Mouse (Mus musculus) heart, embryonic 11.5 days (tissue): ENCODE data around the gene Pcsk5. TPM values are rescaled to one million over a fixed set of nuclear protein-coding genes. Genes with fewer than 3 reads are reported as not detected.

ENCODE experiments used
- ATAC-seq: fragments of 200-750 bp; cut with Nextera tagmentation; replicated peaks from 2 replicates; pipeline ENCODE4 v1.8.0; 2017; ENCODE audit warnings: moderate library complexity; ENCODE audit not compliant: insufficient number of reproducible peaks, low FRiP score, low TSS enrichment
- H3K27ac ChIP-seq: fragments of 300-500 bp; sonication (generic); 2 replicates; pipeline ENCODE4 v1.5.1; 2014; ENCODE audit warnings: mild to moderate bottlenecking, low read depth, low read length
- H3K27me3 ChIP-seq: fragments of 300-500 bp; sonication (generic); 2 replicates; pipeline ENCODE4 v1.6.1; 2014; ENCODE audit warnings: mild to moderate bottlenecking, low read length, mixed read lengths; ENCODE audit not compliant: control insufficient read depth, insufficient read depth
- H3K36me3 ChIP-seq: fragments of 300-500 bp; sonication (generic); 2 replicates; pipeline ENCODE4 v1.6.1; 2014; ENCODE audit warnings: mild to moderate bottlenecking, low read length, moderate library complexity, mixed read lengths; ENCODE audit not compliant: control insufficient read depth, insufficient read depth
- H3K4me1 ChIP-seq: fragments of 300-500 bp; sonication (generic); 2 replicates; pipeline ENCODE4 v1.6.1; 2014; ENCODE audit warnings: low read length; ENCODE audit not compliant: control insufficient read depth, insufficient read depth
- H3K4me2 ChIP-seq: fragments of 300-500 bp; sonication (generic); 2 replicates; pipeline ENCODE4 v1.6.1; 2014; ENCODE audit warnings: mild to moderate bottlenecking, moderate library complexity
- H3K4me3 ChIP-seq: fragments of 300-500 bp; sonication (generic); 2 replicates; pipeline ENCODE4 v1.5.1; 2014; ENCODE audit warnings: low read depth, low read length
- H3K9ac ChIP-seq: fragments of 300-500 bp; sonication (generic); 2 replicates; pipeline ENCODE4 v1.6.1; 2014; ENCODE audit warnings: mild to moderate bottlenecking, low read depth, low read length, moderate library complexity
- H3K9me3 ChIP-seq: fragments of 300-500 bp; sonication (generic); replicated peaks from 2 replicates; pipeline ENCODE4 v1.6.1; 2016; ENCODE audit warnings: low read length; ENCODE audit not compliant: control insufficient read depth
- WGBS: fragments of 180-500 bp; shearing (Covaris S2); extraction: QIAGEN DNeasy Blood & Tissue Kit; methylation state at CpG from one replicate; pipeline ENCODE4 v1.1.7; 2014; ENCODE audit not compliant: insufficient replicate concordance; 5-methylcytosine and 5-hydroxymethylcytosine counted together
- polyA plus RNA-seq: library from polyadenylated mRNA; unstranded; fragments of >200 nt; fragmentation: Nextera tagmentation; extraction: Ambion mirVana; gene quantifications from 2 replicates; pipeline ENCODE4 v1.2.1, GENCODE M21; 2014

The Pcsk5 gene
- polyA plus RNA-seq, 1 experiment from 2014 or later, result 22.4 TPM

GRCm38 (mm10) chr19:17820046-17820445 is 17.4 kb downstream of the Pcsk5 start:
- 92% methylated on average over 2 of the region's 2 CpGs for WGBS
- Histone ChIP-seq H3K4me1 (no peaks in the 10 kb centered on the region), H3K9ac (no peak overlapping the region), H3K36me3 (no peaks in the 10 kb centered on the region), H3K4me3 (no peak overlapping the region), H3K4me2 (no peak overlapping the region), H3K9me3 (no peaks in the 10 kb centered on the region), H3K27ac (no peak overlapping the region), H3K27me3 (no peaks in the 10 kb centered on the region)
- ATAC-seq, result no peak

GRCm38 (mm10) chr19:17819081-17819480 is 18.4 kb downstream of the Pcsk5 start:
- Histone ChIP-seq H3K9ac (no peak overlapping the region), H3K9me3 (no peaks in the 10 kb centered on the region), H3K27ac (no peak overlapping the region), H3K36me3 (no peaks in the 10 kb centered on the region), H3K27me3 (no peaks in the 10 kb centered on the region), H3K4me2 (no peak overlapping the region), H3K4me3 (no peak overlapping the region), H3K4me1 (no peaks in the 10 kb centered on the region)
- whole genome bisulfite sequencing, result 79% methylated on average over 5 of the region's 5 CpGs
- ATAC-seq, result no peak

GRCm38 (mm10) chr19:17815062-17815461 is 22.4 kb downstream of the Pcsk5 start:
- Histone ChIP-seq H3K36me3 (no peaks in the 10 kb centered on the region), H3K9me3 (no peaks in the 10 kb centered on the region), H3K9ac (no peak overlapping the region), H3K4me2 (no peak overlapping the region), H3K27me3 (no peaks in the 10 kb centered on the region), H3K4me3 (no peak overlapping the region), H3K4me1 (no peaks in the 10 kb centered on the region), H3K27ac (no peak overlapping the region)
- no peak for ATAC-seq
- 91% methylated on average over 3 of the region's 3 CpGs for WGBS

DNA sequence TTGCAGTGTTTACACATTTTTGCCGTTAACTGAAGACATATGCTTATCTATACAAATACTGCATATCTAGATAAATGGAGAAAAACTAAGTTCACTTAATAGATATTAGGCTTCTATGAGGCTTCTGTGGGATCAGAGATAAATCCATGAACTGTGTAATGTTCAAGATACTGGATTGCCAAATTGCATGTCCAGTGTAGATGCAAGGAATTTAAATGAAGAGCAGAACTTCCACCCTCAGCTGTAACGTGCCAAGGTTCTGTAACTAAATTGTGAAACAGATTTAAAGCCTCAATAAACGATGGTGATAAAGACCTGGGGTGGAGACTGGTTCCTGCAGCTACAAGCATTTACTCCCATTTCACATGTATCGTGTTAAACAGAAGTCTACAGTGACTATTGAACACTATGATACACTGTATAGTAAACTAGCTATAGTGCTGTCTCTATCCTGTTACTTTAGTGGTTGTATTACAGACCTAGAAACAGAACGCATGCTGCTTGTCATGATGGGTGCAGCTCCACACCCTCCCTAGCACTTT is 23.9 kb downstream of the Pcsk5 start:
- WGBS, result 69% methylated on average over 5 of the region's 5 CpGs
- no peak overlapping the region for H3K27ac ChIP-seq
- no peaks in the 10 kb centered on the region for H3K4me1 ChIP-seq
- no peaks in the 10 kb centered on the region for H3K27me3 ChIP-seq
- ATAC-seq, result no peak
- no peak overlapping the region for H3K4me3 ChIP-seq
- no peak overlapping the region for H3K4me2 ChIP-seq
- H3K9me3 ChIP-seq, result no peaks in the 10 kb centered on the region
- no peaks in the 10 kb centered on the region for H3K36me3 ChIP-seq
- no peak overlapping the region for H3K9ac ChIP-seq

DNA sequence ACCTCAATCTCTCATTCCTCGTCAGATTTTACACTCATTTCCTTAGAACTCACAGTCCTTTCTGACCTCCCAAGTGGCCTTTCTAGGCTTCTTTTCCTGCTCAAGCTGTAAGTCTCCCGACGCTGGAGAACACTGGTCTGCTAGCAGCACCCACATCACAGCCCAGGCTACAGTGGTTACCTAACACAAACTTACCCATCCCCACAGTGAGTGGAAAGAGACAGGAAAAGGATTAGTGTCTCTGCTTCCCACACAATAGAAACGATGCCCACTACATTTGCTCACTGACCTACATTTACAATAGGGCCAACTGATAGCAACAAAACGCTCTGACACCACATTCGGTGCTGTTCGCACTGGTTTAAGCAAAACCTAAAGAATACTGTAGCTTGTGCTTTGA is 24.8 kb downstream of the Pcsk5 start:
- Histone ChIP-seq H3K27ac (no peak overlapping the region), H3K36me3 (no peaks in the 10 kb centered on the region), H3K9me3 (no peaks in the 10 kb centered on the region), H3K4me2 (no peak overlapping the region), H3K27me3 (no peaks in the 10 kb centered on the region), H3K4me3 (no peak overlapping the region), H3K9ac (no peak overlapping the region), H3K4me1 (no peaks in the 10 kb centered on the region)
- 64% methylated on average over 7 of the region's 7 CpGs for WGBS
- no peak for ATAC-seq

DNA sequence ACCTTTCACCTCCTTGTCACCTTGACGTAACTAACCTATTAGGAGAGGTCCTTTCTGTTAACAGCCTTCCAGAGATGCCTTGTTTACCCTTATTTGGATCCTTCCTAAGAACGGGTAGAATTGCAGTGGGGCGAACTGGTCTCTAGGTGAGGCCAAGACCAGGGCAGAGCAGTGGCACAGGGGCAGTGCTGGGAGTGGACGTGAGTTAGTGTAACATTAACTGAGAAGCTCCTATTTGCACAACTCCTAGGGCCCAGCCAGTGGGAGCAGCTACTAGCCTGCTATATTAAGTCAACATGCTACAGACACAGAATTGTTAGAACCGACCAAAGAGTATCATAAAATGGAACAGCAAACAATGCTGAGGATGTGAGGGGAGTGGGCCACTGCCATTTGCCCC is 30.8 kb downstream of the Pcsk5 start:
- 77% methylated on average over 5 of the region's 5 CpGs for WGBS
- H3K4me1 ChIP-seq, result no peaks in the 10 kb centered on the region
- H3K36me3 ChIP-seq, result no peaks in the 10 kb centered on the region
- H3K9ac ChIP-seq, result no peak overlapping the region
- no peak overlapping the region for H3K4me3 ChIP-seq
- H3K9me3 ChIP-seq, result no peaks in the 10 kb centered on the region
- H3K27me3 ChIP-seq, result no peaks in the 10 kb centered on the region
- H3K27ac ChIP-seq, result no peak overlapping the region
- no peak for ATAC-seq
- no peak overlapping the region for H3K4me2 ChIP-seq

- 64% methylated on average over 1 of the region's 1 CpGs for WGBS
- Histone ChIP-seq H3K9ac (no peak overlapping the region), H3K4me3 (no peak overlapping the region), H3K36me3 (no peaks in the 10 kb centered on the region), H3K4me1 (no peaks in the 10 kb centered on the region), H3K4me2 (no peak overlapping the region), H3K27ac (no peak overlapping the region), H3K27me3 (no peaks in the 10 kb centered on the region), H3K9me3 (no peaks in the 10 kb centered on the region)
- no peak for ATAC-seq
Measured at GRCm38 (mm10) chr19:17800798-17801197, 36.6 kb downstream of the Pcsk5 start.

DNA sequence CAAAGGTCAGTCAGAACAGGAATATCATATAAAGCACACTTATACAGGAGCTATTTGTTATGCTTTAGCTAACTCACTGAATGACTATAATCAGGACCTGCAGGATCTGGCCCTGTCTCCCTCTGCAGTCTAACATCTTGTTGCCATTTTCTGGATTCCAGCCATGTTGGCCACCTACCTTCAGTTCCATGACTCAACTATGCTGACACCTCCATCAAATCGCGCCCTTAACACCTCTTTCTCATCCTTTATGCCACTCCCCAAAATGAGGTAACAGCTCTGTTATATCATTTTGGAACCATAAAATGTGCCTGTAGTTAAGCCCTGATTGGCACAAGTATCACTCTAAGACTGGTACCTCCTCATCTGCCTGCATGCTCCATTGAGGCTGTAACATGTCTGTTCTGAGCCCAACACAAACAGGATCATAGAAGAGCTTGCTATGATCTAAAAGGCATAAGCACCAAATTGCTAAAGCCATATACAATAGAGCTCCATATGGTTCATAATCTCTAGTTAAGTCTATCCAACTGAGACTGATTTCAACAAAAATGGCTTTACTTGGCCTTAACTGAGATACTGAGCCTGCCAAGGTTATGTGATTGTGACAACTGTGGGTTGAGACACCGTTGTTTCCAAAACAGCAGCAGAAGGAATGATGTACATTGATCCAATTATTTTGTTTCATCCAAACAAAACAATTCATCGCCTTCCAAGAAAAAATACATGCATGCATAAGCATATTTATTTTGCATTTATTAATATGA is 37.8 kb downstream of the Pcsk5 start:
- no peaks in the 10 kb centered on the region for H3K9me3 ChIP-seq
- 89% methylated on average over 4 of the region's 4 CpGs for WGBS
- H3K27ac ChIP-seq, result no peak overlapping the region
- no peaks in the 10 kb centered on the region for H3K36me3 ChIP-seq
- no peaks in the 10 kb centered on the region for H3K27me3 ChIP-seq
- H3K4me1 ChIP-seq, result no peaks in the 10 kb centered on the region
- no peak overlapping the region for H3K4me3 ChIP-seq
- no peak overlapping the region for H3K4me2 ChIP-seq
- no peak for ATAC-seq
- no peak overlapping the region for H3K9ac ChIP-seq

- H3K4me3 ChIP-seq, result no peak overlapping the region
- no peak overlapping the region for H3K27ac ChIP-seq
- H3K4me2 ChIP-seq, result no peak overlapping the region
- 81% methylated on average over 4 of the region's 4 CpGs for WGBS
- H3K4me1 ChIP-seq, result no peaks in the 10 kb centered on the region
- no peak for ATAC-seq
- no peaks in the 10 kb centered on the region for H3K36me3 ChIP-seq
- no peaks in the 10 kb centered on the region for H3K27me3 ChIP-seq
- no peaks in the 10 kb centered on the region for H3K9me3 ChIP-seq
- H3K9ac ChIP-seq, result no peak overlapping the region
Measured at GRCm38 (mm10) chr19:17793457-17793856, 44.0 kb downstream of the Pcsk5 start.
